Mouse (Mus musculus) embryo, embryonic 10 days (tissue): Measurements from ENCODE around the gene Vmn1r58.
"Not testable (repeated sequence)": the region's sequence is repeated elsewhere in the genome, so short reads cannot be mapped to it uniquely, and the experiment has no call there.

Experiments
- DNase-seq: peaks from one replicate; pipeline ENCODE4 v3.0.0-alpha.2; 2015; ENCODE audit warnings: low spot score

Vmn1r58 gene

DNA sequence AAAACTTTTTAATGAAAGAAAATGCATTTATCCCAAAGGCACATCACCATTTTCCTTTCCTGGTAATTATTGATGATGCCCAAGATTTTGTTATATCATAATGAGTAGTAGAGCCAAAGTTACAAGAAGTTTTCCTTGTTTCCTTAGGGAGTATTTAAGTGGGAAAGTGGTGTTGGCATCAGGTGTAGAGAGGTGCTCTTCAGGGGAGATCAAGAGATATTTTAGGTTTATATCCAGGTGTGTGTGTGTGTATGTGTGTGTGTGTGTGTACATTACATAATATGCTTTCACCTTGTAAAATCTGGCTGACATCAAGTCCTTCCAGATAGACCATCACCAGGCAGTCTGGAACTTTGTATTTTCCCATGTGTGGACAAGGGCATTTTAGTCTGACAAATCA, at the start of gene Vmn1r58:
Gene Vmn1r58 (minus strand): TSS at position 101 of the 400 bp plus-strand sequence.
- not testable (repeated sequence) for DNase-seq

DNA sequence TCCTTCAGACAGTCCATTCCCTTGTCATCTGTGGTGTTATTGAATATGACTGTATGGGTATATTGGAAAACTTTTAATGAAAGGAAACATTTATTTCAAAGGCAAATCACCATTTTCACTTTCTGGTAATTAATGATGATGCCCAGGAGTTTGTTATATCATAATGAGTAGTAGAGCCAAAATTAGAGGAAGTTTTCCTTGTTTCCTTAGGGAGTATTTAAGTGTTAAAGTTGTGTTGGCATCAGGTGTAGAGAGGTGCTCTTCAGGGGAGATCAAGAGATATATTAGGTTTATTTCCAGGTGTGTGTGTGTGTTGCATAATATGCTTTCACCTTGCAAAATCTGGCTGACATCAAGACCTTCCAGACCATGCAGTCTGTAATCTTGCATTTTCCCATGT, 43.5 kb upstream of the Vmn1r58 start, which contains the start of gene Vmn1r59:
Gene Vmn1r59 (minus strand): TSS at position 101 of the 400 bp plus-strand sequence.
- no peak for DNase-seq

DNA sequence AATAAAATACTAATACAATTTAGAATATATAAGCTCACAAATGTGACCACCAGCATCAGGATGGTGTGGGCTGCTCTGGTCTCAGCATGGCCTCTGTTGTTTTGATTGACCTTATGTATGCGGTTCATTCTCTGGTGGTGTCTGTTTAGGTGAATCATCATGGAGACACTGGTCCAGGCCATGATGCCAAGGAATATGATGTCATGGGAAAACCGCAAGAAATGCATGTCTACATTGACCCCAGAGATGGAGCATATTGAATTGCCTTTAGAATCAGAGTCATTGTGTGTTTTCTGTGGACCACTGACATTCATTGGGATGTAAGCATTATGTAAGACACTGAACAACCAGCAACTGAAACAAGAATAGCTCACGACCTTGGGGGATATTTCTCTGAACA, 40.8 kb upstream of the Vmn1r58 start:
- not testable (repeated sequence) for DNase-seq

DNA sequence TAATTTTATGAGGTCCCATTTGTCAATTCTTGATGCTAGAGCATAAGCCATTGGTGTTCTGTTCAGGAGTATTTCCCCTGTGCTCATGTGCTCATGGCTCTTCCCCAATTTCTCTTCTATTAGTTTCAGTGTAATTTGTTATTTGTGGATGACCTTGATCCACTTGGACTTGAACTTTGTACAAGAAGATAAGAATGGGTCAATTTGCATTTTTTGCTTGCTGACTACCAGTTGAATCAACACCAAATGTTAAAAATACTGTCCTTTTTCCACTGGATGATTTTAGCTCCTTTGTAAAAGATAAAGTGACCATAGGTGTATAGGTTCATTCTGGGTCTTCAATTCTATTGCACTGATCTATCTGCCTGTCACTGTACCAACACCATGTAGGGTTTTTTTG, 35.4 kb upstream of the Vmn1r58 start:
- DNase-seq: no peak

DNA sequence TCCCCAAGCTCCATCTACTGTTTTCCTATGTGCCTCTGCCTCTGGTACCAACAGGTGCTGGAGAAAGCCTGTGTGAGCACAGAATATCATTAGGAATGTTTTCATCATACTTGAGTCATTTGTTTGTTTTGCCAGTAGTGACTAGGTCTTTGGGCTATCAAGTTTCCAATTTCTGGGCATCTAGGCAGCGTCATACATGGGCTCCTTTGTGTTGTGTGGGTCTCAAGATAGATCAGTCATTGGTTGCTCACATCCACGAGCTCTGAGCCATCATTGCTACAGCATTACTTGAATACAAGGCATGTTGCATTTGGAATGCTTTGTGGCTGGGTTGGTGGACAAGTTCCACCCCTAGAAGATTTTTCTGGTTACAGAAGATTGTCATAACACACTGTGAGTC, 7.0 kb downstream of the Vmn1r58 start:
- DNase-seq: no peak

DNA sequence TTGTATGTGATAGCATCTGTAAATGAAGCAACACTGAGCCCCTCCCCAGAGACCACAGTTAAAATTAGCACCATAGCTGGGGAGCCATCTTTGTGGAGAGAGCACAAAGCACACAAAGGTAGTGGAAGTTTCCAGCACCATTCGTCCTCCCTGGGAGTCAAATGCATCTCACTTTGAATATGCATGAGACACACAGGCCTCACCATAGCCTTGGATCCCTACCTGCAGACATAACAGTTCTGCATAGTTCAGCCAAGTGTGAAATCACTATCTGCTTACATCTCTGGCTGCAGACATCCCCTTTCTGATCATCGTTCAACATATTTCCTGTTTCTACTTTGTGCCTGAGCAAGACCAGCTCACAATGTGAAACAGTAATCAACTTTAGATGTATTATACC, 46.5 kb downstream of the Vmn1r58 start:
- no peak for DNase-seq

DNA sequence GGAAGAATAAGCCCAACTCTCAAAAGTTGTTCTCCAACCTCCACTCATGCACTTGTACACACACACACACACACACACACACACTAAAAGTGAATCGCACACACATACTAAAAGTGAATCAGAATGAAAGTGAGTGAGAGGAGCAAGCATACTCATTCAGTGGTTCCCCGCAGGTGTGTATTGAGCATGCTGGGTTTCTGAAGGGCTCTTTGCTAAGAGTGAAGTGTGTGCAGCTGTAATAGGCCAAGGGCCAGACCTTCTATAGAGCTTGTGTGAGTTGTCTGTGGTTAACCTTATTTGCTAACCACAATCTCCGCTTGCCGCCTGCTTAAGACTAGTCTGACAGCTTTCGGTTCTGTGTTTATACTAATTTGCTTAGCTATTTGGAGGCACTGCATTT, 49.6 kb downstream of the Vmn1r58 start:
- DNase-seq: no peak
